Mouse (Mus musculus) thymus, postnatal 10 days (tissue): ENCODE data around the gene Smtn.

Experiments
- DNase-seq, 2 experiments: peaks; one replicate each; pipeline ENCODE4 v3.0.0; 2021; ENCODE audit warnings: low spot score in 2 of 2

Gene Smtn

DNA sequence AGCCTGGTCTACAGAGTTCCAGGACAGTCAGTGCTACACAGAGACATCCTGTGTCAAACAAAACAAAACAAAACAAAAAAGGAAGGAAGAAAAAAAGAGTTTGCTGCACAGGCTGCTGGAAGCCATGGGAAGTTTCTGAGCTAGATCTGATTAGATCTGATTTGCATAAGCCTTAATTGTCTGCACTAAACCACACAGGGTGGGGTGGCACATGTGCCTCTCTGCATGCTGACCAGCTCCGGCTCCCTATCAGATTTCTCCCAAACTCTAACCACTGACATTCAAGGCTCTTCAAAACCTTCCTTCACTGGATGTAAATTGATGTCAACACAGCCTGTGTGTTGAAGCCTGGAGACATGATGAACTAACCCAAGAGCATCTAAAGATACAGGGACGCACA lies 6.6 kb upstream of the Smtn start:
- DNase-seq, result no peak

DNA sequence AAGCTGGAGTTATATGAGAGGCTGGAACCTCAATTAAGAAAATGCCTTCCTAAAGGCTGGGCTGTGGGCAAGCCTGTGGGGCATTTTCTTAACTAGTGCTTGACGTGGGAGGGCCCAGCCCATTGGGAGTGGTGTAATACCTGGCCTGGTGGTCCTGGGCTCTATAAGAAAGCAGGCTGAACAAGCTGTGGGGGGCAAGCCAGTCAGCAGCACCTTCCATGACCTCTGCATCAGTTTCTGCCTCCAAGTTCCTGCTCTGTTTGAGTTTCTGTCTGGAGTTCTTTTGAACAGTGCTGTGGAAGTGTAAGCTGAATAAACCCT lies 5.8 kb upstream of the Smtn start:
- no peak for DNase-seq

DNA sequence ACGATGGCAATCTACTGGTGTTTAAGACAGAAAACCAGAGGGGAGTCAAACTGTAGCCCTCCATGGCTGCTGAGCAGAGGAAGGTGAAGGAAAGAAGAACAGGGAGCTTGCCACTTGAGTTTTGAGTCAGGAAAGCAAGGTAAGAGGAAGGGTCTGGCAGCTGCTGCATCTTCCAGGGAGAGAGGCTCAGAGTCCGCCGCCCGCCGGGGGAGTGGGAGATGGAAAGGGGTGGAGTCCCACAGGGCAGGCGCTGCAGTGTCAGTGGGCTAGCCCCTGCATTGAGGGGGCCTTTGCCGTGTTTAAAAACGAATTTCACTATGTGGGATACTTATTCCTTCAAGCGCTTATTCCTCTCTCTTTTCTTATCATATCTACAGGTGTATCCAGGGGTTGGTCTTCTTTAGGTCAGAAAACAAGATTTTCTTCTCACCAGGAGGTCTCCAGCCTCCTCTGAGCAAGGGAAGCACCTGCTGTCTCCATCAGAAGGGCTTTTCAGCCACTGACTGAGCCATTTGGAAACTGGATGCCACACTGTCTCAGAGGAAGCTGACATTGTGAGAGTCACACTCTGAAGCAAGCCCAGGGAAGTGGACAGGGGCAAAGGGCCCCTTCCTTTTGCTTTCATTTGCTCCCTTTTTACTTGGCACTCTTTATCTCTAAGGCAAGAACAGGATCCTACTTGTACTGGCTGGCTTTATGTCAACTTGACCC lies 5.3 kb upstream of the Smtn start:
- DNase-seq, result no peak

DNA sequence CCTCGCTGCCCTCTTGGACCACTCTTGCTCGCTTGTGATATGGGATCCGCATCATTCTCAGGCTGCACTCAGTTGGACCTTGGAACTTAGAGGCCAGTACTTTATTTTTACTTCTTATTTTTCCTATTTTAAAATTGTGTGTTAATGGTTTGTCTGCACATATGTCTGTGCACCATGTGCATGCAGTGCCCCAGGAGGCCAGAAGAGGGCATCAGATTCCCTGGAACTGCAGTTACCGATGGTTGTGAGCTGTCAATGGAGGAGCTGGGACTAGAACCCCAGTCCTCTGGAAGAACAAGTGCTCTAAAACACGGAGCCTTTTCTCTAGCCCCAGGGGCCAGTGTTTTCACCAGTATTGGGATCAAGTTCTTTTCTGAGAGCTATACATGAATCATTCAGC lies 4.0 kb upstream of the Smtn start:
- no peak for DNase-seq

DNA sequence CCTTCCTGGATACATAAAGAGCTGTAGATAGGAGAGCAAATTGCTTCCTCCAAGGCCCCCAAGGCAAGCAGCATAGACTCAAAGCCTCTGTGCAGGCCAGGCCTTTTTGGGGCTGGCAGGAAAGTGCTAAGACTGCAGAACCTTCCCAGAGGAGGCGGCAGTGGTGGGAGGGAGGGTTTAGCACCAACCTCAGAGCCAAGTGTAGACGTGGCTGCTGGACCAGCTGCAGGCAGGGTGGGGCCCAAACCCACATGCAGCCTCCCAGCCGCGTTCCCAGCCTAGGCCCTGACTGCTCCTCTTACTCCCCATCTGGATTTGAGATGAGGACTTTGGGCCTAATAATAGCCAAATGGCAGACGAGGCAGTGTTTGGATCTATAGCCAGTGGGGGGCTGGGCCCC lies 2.6 kb upstream of the Smtn start:
- no peak for DNase-seq

- DNase-seq, result no peak
Measured at GRCm38 (mm10) chr11:3541932-3542331, 1.5 kb upstream of the Smtn start.

DNA sequence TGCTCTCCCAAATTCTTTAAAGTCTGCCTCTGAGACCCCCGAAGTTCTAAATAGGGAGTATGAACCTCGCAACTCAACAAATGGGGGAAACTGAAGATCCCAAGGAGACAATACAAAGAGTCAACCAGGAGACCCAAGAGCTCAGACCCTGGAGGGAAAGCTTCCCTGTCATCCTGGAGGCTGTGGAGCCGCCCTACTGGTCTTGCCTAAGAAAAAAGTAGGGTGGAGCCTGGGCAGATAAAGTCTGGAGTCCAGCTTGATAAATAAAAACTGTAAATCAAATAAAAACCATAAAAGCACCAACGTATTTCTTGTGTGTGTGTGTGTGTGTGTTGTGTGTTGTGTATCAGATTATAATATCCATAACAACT lies 601 bp downstream of the Smtn start:
- no peak for DNase-seq

- peak; percentile 80 to 81 for DNase-seq
Measured at GRCm38 (mm10) chr11:3539111-3539825, 1.1 kb downstream of the Smtn start.

DNA sequence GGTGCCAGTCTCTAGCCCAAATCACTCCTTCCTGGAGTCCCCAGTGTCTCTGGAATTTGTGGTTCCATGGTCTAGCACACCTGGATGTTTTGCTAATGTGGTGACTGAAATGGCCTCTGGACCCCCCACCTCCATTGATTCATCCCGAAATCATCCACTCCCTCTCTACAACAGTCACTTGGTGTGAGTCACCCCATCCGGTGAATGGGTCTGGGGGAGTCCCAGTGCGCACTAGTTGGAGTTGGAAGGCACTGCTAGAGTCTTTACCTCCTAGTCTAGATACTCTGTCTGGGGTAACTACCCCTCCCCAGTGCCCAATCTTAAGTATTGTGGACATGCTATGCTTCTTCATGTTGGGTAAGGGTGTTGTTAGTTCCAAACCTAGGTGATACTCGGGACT lies 2.1 kb downstream of the Smtn start:
- no peak for DNase-seq

- no peak for DNase-seq
Measured at GRCm38 (mm10) chr11:3537711-3538110, 2.7 kb downstream of the Smtn start.

DNA sequence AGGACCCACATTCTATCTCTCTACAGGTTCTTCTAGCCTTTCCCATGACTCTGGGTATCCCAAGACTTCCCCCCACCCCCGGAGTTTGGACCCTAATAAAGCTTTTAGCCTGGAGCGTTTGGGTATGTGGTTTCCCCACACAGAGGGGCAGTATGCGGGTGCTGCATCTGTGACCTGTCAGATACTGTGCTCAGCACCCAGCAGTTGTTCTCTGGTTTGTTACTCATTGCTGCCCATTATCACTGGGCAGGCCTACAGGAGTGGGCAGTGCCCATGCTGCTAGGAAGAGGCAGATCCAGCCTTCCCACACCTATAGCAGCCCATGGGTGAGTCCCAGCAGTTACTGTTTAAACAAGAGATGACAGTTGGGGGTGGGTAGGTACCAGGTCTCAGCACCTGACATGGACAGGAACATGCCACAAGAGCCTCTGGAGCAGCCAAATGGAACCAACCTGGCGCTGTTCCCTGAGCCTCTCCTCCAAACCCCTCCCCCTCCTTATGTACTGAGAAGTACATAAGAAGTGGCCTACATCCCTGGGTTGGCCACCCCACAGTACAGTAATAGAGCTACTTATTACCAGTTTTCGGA lies 3.6 kb downstream of the Smtn start:
- DNase-seq, result no peak

DNA sequence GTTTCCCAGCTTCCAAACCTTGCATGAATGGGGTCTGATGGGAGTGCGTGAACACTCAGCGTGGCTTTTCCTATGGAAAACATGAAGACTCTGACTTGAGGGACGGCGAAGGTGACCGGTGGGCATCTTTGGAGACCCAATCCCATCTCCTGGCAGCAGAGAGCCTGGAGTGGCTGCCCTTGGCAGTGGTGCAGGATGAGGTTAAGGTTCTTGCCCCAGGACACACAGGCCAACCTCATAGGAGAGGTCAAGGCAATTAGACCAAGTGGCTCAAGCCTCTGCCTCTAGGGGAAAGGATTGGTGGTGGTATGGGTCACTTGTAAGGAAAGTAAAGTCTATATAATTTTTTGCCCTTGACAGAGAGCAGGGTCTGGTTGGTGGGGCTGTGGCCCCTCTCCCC lies 4.3 kb downstream of the Smtn start:
- DNase-seq, result no peak

- peak; percentile 91 to 99 for DNase-seq
Measured at GRCm38 (mm10) chr11:3535406-3535986, 4.9 kb downstream of the Smtn start.

- no peak for DNase-seq
Measured at GRCm38 (mm10) chr11:3534956-3535355, 5.5 kb downstream of the Smtn start.

GRCm38 (mm10) chr11:3533406-3533932 lies 6.9 kb downstream of the Smtn start:
- no peak for DNase-seq

DNA sequence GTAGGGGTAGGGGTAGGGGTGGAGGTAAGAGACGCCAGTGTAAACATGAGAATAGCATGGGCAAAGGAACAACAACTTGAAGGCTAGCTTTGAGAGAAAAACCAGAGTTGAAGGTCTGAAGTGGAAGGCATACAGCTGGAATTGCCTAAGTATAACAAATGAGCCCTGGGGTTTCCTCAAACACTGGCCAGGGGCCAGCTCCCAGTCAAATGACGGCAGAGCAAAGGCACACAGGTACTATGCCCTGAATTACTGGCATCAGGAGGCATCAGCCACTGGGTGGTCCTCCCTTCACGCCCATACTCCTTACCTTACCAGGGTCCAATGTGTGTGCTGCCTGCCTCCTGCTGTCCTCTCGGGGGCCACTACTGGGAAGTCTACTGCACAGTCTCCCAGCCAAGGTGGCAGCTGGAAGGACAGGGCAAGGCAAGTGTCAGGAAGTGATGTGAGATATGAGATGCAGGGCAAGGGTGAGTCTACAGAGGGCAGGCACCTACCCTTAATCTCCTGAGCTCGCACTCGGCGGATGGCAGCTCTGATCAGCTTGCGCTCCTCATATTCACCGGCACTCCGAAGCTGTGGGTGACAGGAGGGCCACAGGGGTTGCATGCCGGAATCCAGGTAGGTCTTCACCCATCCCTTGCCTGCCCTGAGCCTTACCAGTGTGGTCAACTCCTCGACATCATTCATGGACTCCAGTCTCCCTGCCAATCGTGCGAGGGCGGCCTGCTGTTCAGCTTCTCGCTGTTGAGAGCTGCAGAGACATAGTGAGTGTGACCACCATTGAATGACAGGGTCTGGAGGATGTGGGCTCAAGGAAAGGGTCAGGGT lies 8.1 kb downstream of the Smtn start:
- no peak for DNase-seq

DNA sequence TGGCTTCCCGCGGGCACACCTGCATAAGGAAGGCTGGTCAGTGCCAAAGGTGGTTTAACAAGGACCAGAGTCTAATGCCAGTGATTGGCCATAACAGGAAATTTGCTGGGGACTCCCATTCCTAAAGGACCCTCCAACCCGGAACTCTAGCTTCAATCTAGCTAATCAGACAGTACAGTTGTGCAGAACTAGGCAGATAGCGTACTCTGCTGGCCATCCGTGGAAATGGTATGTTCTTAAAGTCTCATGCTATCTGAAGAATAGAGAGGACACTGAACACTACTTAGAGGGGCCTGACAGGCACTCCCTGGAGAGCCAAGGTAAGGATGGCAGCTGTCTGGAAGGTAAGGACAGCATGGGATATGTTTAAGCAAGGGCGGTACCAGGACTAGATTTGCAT lies 8.8 kb downstream of the Smtn start:
- DNase-seq, result no peak

GRCm38 (mm10) chr11:3530731-3531130 lies 9.7 kb downstream of the Smtn start:
- DNase-seq, result no peak

DNA sequence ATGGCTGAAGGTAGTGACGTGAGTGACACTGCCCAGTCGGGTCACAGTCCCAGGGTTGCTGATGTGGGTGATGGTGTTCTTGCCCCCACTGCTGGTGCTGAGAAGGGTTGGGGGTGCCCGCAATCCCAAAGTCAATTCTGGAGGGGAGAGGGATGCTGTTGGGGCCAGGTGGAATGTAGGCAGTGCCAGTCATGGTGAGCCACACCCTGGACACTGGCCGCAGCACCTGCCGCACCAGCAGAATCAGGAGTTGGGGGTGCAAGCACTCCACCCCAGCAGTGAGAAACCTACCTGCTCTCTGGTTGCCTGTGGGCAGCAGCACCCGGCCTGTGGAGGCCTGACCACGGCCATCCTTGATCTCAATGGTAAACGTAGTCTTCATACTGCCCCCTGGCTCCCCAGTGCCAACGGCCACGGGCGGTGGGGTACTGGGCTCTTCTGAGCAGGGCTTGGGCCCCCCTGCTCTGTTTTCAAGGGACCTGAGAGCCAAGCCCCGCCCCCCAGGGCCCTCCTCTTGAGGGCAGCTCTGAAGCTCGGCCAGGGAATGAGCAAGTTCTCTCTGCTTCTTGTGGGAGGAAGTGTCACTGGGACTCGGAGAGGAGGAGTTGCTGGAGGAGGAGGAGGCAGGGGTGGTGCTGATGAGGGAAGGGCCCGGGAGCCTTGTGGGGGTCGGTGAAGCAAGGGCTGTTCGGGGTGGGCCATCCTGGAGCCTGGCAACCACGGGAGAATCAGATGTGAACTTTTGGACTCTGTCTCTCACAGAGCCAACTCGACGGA lies 10.7 kb downstream of the Smtn start:
- no peak for DNase-seq

DNA sequence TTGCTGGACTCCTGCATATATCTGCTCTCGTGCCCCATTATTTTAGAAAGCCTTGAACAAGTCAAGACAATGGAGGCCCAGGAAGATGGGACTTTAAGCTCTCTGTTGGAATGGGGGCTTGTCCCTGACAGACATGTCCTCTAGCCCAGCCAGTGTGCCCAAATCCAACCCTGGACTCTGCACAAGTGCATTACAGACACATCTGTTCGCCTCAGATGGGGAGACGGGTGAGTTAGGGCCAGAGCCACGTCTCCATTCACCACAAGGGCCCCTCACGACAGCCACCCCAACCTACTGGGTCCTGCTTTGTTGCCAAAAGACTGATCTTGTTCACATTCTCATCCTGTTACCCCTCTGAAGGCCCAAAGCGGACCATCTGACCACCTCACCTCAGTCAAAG lies 12.2 kb downstream of the Smtn start:
- DNase-seq, result no peak

DNA sequence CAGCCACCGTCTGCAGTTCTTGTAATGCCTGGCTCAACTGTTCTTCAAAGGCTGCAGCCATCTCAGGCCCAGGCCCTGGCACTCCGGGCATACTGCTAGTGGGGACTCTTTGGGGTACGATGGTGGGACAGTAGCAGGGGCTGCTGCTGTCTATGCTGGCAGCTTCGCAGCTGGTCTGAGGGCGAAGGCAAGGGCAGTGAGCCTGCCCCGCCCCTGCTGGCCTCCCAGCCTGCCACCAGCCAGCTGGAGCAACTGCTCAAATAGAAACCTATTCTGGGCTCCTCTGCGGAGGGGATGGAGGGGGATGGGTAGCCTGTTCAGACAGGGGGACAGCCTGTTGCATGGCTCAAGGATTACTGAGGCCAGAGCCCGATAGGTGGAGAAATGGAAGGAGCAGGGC lies 12.6 kb downstream of the Smtn start:
- no peak for DNase-seq
